Mouse (Mus musculus) lung, postnatal 0 days (tissue): ENCODE results near the gene Col13a1. TPM values are rescaled to one million over a fixed set of nuclear protein-coding genes. Genes with fewer than 3 reads are reported as not detected.
A peak's percentile ranks its signal among the peaks of the same experiment; 100 is the strongest.

Experiments
- ATAC-seq: fragments of 200-750 bp; cut with Nextera tagmentation; 2 replicates; pipeline ENCODE4 v1.8.0; 2017; ENCODE audit warnings: moderate library complexity
- DNase-seq: peaks from one replicate; pipeline ENCODE4 v3.0.0-alpha.2; 2016; ENCODE audit warnings: low spot score
- H3K27ac ChIP-seq: fragments of 300-500 bp; sonication (generic); 2 replicates; pipeline ENCODE4 v1.5.1; 2014; ENCODE audit warnings: antibody characterized with exemption, mild to moderate bottlenecking, low read length, mixed read lengths
- H3K27me3 ChIP-seq: fragments of 300-500 bp; sonication (generic); replicated peaks from 2 replicates; pipeline ENCODE4 v1.6.1; 2014; ENCODE audit warnings: low read length, mixed read lengths; ENCODE audit not compliant: insufficient read depth
- H3K36me3 ChIP-seq: fragments of 300-500 bp; sonication (generic); 2 replicates; pipeline ENCODE4 v1.6.1; 2014; ENCODE audit warnings: low read length, mixed read lengths; ENCODE audit not compliant: insufficient read depth
- H3K4me1 ChIP-seq: fragments of 300-500 bp; sonication (generic); 2 replicates; pipeline ENCODE4 v1.6.1; 2014; ENCODE audit warnings: antibody characterized with exemption, low read depth, low read length, mixed read lengths; ENCODE audit not compliant: insufficient read depth
- H3K4me2 ChIP-seq: fragments of 300-500 bp; sonication (generic); replicated peaks from 2 replicates; pipeline ENCODE4 v1.6.1; 2014; ENCODE audit warnings: low read depth, mild to moderate bottlenecking, low read length, moderate library complexity, mixed read lengths
- H3K4me3 ChIP-seq: fragments of 300-500 bp; sonication (generic); 2 replicates; pipeline ENCODE4 v1.5.1; 2014; ENCODE audit warnings: low read depth, low read length
- H3K9ac ChIP-seq: fragments of 300-500 bp; sonication (generic); replicated peaks from 2 replicates; pipeline ENCODE4 v1.6.1; 2014; ENCODE audit warnings: low read depth, mild to moderate bottlenecking
- H3K9me3 ChIP-seq: fragments of 300-500 bp; sonication (generic); 2 replicates; pipeline ENCODE4 v1.6.1; 2016; ENCODE audit warnings: low read length, mixed read lengths
- CTCF ChIP-seq: IDR thresholded peaks from 2 replicates; pipeline ENCODE4 v1.5.1; 2016; ENCODE audit warnings: antibody characterized with exemption, mild to moderate bottlenecking
- EP300 ChIP-seq: IDR thresholded peaks from 2 replicates; pipeline ENCODE4 v1.6.1; 2016; ENCODE audit warnings: antibody characterized with exemption, mild to moderate bottlenecking, control low read depth
- WGBS: fragments of 180-500 bp; shearing (Covaris S2); extraction: QIAGEN DNeasy Blood & Tissue Kit; methylation state at CpG from one replicate; pipeline ENCODE4 v1.1.7; 2014; 5-methylcytosine and 5-hydroxymethylcytosine counted together
- polyA plus RNA-seq: library from polyadenylated mRNA; unstranded; fragments of >200 nt; fragmentation: Nextera tagmentation; extraction: Ambion mirVana; gene quantifications from 2 replicates; pipeline ENCODE4 v1.2.1, GENCODE M21; 2015

The Col13a1 gene
- polyA plus RNA-seq, 1 experiment from 2014 or later = 54.8 TPM

- Histone ChIP-seq H3K36me3 (no peaks in the 10 kb centered on the region), H3K27me3 (no peaks in the 10 kb centered on the region), H3K9ac (no peak overlapping the region), H3K4me1 (no peaks in the 10 kb centered on the region), H3K9me3 (no peaks in the 10 kb centered on the region), H3K27ac (no peak overlapping the region), H3K4me2 (no peak overlapping the region), H3K4me3 (no peak overlapping the region)
- ATAC-seq (no peak), DNase-seq (no peak)
- no peak for TF ChIP-seq EP300
- peak; percentile 43 for TF ChIP-seq CTCF
- 19% methylated on average over 11 of the region's 11 CpGs for WGBS
Observed at GRCm38 (mm10) chr10:61991481-61992424, 12.8 kb upstream of the Col13a1 start.

GRCm38 (mm10) chr10:61980424-61980823 is 1.5 kb upstream of the Col13a1 start:
- H3K4me2 ChIP-seq = no peak overlapping the region
- peaks cover 14% of the 10 kb centered on the region for H3K27me3 ChIP-seq
- ATAC-seq = peak; percentile 54

GRCm38 (mm10) chr10:61978112-61978865 is 619 bp downstream of the Col13a1 start:
- H3K9me3 ChIP-seq = no peaks in the 10 kb centered on the region; the same call in 1 of the 2 replicates
- H3K4me2 ChIP-seq = peak overlapping the region; percentile 61
- peak overlapping the region; percentile 41 for H3K9ac ChIP-seq
- ATAC-seq = no peak
- peaks cover 14% of the 10 kb centered on the region for H3K27me3 ChIP-seq
- H3K36me3 ChIP-seq = no peaks in the 10 kb centered on the region
- under 1% methylated on average over 60 of the region's 65 CpGs for WGBS
- TF ChIP-seq EP300 (no peak), CTCF (peak; percentile 31)
- H3K4me3 ChIP-seq = peak overlapping the region; percentile 40
- peak overlapping the region; percentile 68 for H3K27ac ChIP-seq
- H3K4me1 ChIP-seq = no peaks in the 10 kb centered on the region; the same call in 1 of the 2 replicates
- peak; percentile 48 for DNase-seq

More at GRCm38 (mm10) chr10:61980424-61980823, 1.5 kb upstream of the Col13a1 start:
- Histone ChIP-seq H3K9ac (no peak overlapping the region), H3K4me3 (no peak overlapping the region), H3K9me3 (no peaks in the 10 kb centered on the region; the same call in 1 of the 2 replicates), H3K4me1 (no peaks in the 10 kb centered on the region; the same call in 1 of the 2 replicates), H3K36me3 (no peaks in the 10 kb centered on the region), H3K27ac (no peak overlapping the region)
- WGBS = under 1% methylated on average over 7 of the region's 7 CpGs
- TF ChIP-seq EP300 = no peak
- TF ChIP-seq CTCF = peak; percentile 96
- peak; percentile 91 for DNase-seq

GRCm38 (mm10) chr10:61977392-61978096 is 1.4 kb downstream of the Col13a1 start:
- Histone ChIP-seq H3K36me3 (no peaks in the 10 kb centered on the region), H3K9me3 (no peaks in the 10 kb centered on the region; the same call in 1 of the 2 replicates), H3K27me3 (peaks cover 14% of the 10 kb centered on the region), H3K9ac (peak overlapping the region; percentile 41; the same call in 1 of the 2 replicates), H3K4me1 (no peaks in the 10 kb centered on the region; the same call in 1 of the 2 replicates), H3K4me2 (peak overlapping the region; percentile 61), H3K27ac (peak overlapping the region; percentile 68), H3K4me3 (peak overlapping the region; percentile 40)
- ATAC-seq (no peak), DNase-seq (no peak)
- TF ChIP-seq EP300 (no peak), CTCF (no peak)
- 3% methylated on average over 18 of the region's 18 CpGs for WGBS

- 6% methylated on average over 6 of the region's 6 CpGs for WGBS
- no peak overlapping the region for H3K9ac ChIP-seq
- H3K4me1 ChIP-seq = no peaks in the 10 kb centered on the region; the same call in 1 of the 2 replicates
- no peaks in the 10 kb centered on the region for H3K36me3 ChIP-seq
- peak; percentile 75 for ATAC-seq
- H3K27me3 ChIP-seq = peaks cover 14% of the 10 kb centered on the region
- peak; percentile 84 for DNase-seq
- peak overlapping the region; percentile 40 for H3K4me3 ChIP-seq
- TF ChIP-seq EP300 (peak; percentile 8; the same call in 1 of the 2 replicates), CTCF (peak; percentile 72)
- H3K27ac ChIP-seq = 0 out of 2 replicates have a peak overlapping the region, but pooled peaks have one; percentile 57
- peak overlapping the region; percentile 61 for H3K4me2 ChIP-seq
- no peaks in the 10 kb centered on the region; the same call in 1 of the 2 replicates for H3K9me3 ChIP-seq
Observed at GRCm38 (mm10) chr10:61976987-61977386, 1.9 kb downstream of the Col13a1 start.
